Mouse (Mus musculus) embryonic stem cell, embryonic (primary cell): ENCODE data around the gene Hist1h1d.

ENCODE experiments used
- CTCF ChIA-PET, 4 experiments: fragments of 300-600 bp in 2 of 4; fragments of 350-600 bp in 2 of 4; sonication (Branson Sonifier 250); formaldehyde crosslinking; loops; one replicate each; lab custom pipeline; 2022; ENCODE audit warnings: inconsistent platforms in 2 of 4; lab: Charles Lee
- POLR2A ChIA-PET, 4 experiments: fragments of 300-600 bp in 2 of 4; fragments of 350-600 bp in 2 of 4; sonication (Branson Sonifier 250); formaldehyde crosslinking; loops; one replicate each; lab custom pipeline; 2022; ENCODE audit warnings: antibody characterized with exemption in 4 of 4, inconsistent platforms in 1 of 4; lab: Charles Lee

Gene Hist1h1d

DNA sequence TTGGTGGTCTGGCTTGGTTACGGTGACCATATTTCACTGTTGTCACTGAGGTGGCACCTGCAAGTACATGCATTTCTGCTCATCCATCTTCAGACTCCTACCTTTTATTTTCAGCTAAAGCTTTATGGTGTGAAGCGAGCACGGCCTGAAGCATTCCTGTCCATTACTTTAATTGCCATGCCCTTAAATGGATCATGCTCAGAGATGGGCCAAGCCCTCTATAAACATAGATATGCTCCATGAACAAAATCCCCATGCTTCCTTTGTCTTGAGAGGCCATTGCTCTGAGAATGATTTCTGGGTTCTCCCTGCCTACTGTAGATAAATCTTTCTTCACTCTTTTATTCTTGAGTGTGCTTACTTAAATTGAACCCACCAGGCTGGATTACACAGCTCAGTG lies 51.4 kb downstream of the Hist1h1d start:
- ChIA-PET POLR2A (interaction anchor here in 3 of 4 experiments (0.7 to 29.6 kb wide), 14 partner anchors 10 to 80 kb away, joined by 3 to 794 read pairs (median 4); partner anchors contain the start of genes Hist1h2be (in 2 of the 3), Hist1h4h (in 2 of the 3), Hist1h1e (in 1 of the 3) and Hist1h2ac (in 1 of the 3)), CTCF (no interaction called here)

- CTCF ChIA-PET, result no interaction called here
- POLR2A ChIA-PET, result interaction anchor here (0.8 to 29.6 kb wide), 18 partner anchors 10 to 91 kb away, joined by 3 to 794 read pairs (median 4); partner anchors contain the start of genes Hist1h2be (in 2 of the 4), Hist1h4h (in 2 of the 4), Hist1h1e (in 1 of the 4) and Hist1h2ac (in 1 of the 4)
Measured at GRCm38 (mm10) chr13:23605052-23605451, 52.0 kb downstream of the Hist1h1d start.

- ChIA-PET POLR2A (interaction anchor here in 3 of 4 experiments (1.0 to 2.7 kb wide), 13 partner anchors 8 to 130 kb away, joined by 3 to 25 read pairs (median 5); partner anchors contain the start of genes Hist1h2be (in 3 of the 3), Hist1h1e (in 2 of the 3), Hist1h1c (in 1 of the 3) and Hist1h2ac (in 1 of the 3)), CTCF (no interaction called here)
Measured at GRCm38 (mm10) chr13:23609209-23609608, 56.1 kb downstream of the Hist1h1d start.

DNA sequence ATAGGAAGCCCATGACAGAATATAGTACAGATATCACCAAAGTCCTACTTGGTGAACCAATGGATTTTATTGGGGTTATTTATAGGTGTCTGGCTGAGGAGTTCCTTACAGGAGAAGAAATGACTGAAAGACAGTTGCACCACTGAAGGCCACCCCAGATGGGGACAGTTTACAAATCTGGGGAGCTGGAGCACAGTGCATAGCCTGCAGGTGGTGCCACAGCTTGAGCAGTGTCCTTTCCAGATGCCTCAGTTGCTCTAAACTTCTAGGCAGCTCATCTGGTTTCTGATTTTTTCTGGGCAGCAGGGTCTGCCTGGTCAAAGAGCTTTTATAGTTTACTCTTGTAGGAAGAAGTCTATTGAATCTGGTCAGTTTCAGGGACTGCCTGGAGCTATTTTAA lies 56.8 kb downstream of the Hist1h1d start:
- CTCF ChIA-PET, result interaction anchor here in 3 of 4 experiments (0.7 to 1.2 kb wide), 3 partner anchors 12 to 83 kb away, joined by 3 to 5 read pairs (median 4); no protein-coding TSS in a partner anchor
- POLR2A ChIA-PET, result interaction anchor here in 3 of 4 experiments (0.7 to 2.7 kb wide), 22 partner anchors 9 to 1271 kb away, joined by 3 to 25 read pairs (median 4); partner anchors contain the start of genes Hist1h2be (in 3 of the 3), Hist1h1e (in 2 of the 3), Hist1h2ac (in 2 of the 3) and Hist1h2bc (in 2 of the 3)
